Mouse (Mus musculus): ENCODE data around the gene Gm49380.
A peak's percentile ranks its signal among the peaks of the same experiment; 100 is the strongest.
"Not testable (repeated sequence)": the region's sequence is repeated elsewhere in the genome, so short reads cannot be mapped to it uniquely, and the experiment has no call there.

Gm49380 gene

DNA sequence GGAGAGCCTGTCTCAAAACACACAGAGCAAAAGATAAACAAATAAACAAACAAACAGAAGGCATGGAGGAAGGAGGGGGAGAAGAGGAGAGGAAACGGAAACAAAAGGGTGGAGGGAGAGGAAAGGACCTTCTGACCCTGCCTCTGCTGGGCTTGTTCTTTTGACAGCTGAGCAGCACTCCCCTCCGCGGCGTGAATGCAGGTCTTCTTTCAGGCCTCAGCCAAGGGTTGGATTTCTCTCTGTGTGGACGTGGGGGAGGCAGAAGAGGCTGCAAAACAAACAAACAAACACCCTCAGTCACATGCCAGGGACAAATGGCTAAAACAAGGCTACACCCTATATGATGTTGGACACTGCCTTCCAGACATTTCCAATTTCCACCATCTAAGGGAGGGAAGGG is 11.7 kb upstream of the Gm49380 start:
- no peak for DNase-seq

DNA sequence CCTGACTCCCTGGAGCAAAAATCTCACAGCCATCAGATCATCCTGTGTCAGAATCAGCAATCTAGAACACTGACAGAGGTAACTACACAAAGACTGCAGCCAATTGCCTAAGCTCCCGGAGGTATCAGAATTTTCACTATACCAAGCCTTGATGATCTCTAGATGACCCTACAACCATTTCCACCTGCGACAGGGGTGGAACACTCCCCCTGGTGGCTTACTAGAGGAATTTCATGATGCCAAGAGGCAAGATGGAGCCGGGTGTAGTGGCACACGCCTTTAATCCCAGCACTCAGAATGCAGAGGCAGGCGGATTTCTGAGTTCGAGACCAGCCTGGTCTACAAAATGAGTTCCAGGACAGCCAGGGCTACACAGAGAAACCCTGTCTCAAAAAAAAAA is 11.0 kb upstream of the Gm49380 start:
- no peak for DNase-seq

DNA sequence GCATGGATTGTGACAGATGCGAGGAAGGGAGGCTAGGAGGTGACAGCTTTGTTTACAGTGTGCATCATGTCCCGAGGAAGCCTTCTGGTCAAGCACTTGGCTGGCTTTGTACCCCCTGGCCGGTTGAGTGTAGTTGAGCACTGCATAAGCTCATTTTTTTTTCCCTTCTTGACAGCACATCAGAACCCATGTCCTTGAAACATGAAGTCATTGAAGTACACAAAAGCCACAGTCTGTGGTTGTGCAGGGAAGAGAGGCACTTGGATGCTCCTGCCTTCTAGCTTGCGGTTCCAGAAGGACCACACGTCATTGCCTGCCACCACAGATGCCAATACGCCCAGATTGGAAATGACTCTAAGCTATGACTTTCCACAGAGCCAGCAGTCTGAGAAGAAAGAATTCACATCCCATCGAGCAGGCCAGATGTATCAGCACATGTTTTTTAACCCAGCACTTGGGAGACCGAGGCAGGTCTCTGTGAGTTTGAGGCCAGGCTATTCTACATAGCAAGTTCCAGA is 6.7 kb upstream of the Gm49380 start:
- DNase-seq, result no peak

DNA sequence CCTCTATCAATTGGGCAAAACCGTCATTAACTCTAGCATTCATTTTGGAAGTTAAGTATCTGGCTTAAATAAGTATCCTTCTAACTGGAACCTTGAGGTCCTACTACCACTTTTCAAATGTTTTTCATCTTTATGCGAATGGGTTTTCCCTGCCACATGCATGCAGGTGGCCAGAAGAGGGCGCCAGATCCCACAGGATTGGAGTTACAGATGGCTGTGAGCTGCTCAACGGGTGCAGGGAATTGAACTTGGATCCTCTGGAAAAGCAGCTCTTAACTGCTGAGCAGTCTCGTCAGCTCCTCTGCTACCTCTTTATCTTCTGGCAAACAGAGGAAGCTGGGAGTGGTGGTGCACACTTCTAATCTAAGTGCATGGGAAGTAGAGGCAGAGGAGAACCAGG is 5.7 kb upstream of the Gm49380 start:
- DNase-seq, result peak; percentile 39 to 68

DNA sequence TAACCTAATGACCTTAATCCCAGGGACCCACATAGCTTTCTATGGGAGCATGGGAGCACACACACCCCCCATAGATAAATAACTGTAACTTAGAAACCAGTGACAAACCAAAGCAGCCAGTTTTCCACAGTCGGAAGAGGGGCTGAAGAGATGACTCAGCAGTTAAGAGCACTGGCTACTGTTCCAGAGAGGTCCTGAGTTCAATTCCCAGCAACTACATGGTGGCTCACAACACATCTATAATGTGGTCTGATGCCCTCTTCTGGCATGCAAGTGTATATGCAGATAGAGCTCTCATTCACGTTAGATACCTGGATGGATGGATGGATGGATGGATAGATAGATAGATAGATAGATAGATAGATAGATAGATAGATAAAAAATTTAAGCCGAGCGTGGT is 2.9 kb upstream of the Gm49380 start:
- no peak for DNase-seq

DNA sequence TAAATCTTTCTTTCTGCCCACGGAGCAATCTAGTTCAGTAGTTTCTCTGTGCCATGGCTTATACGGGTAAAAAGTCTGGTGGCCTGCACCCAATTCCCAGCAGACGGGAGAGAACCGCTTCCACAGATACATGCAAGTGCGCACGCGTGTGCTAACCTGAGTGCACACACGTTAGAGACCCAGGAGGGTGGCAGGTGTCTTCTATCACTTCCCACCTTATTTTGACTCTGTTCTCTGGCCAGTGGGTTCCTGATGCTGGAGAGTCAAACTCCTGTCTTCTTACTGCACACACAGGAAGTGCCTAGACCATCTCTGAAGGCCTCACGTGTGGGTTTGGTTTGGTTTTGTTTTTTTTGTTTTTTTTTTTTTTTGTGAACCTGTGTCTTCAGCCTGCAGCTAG is 2.3 kb upstream of the Gm49380 start:
- no peak for DNase-seq

DNA sequence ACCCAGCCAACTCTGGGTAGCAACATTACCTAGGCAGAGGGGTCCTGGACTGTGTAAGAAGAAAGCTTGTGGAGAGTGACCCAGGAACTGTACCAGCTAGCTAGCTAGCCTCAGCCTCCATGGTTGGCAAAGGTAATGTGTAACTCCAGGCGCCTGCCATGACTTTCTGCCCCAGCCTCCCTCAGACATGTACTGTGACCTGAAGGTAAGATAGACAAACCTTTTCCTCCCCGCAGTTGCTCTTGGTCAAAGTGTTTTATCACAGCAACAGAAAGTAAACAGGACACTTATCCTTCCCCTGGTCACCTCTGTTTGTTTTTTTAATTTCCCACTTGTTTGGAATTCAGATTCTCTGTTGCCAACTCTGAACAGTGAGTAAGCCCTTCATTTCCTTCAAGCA is 1.2 kb upstream of the Gm49380 start:
- no peak for DNase-seq

DNA sequence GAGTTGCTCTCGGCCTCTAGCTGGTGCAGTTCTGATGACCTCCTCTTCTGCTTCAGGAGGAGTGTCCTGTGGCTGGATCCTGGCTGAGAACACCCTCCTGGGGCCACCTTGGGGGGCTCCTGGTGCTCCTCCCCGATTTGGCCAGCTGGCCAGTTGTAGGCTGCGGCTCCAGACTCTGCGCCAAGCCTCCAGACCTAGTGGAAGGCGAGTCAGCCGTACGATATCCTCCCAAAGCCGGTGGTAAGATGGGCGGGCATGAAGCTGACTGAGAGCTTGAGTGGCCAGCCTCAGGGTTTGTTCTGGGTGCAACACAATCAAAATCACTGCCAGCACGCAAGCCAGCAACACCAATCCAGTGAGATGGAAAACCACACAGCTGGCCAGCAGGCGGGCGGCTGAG is 1.4 kb downstream of the Gm49380 start:
- not testable (repeated sequence) for DNase-seq

DNA sequence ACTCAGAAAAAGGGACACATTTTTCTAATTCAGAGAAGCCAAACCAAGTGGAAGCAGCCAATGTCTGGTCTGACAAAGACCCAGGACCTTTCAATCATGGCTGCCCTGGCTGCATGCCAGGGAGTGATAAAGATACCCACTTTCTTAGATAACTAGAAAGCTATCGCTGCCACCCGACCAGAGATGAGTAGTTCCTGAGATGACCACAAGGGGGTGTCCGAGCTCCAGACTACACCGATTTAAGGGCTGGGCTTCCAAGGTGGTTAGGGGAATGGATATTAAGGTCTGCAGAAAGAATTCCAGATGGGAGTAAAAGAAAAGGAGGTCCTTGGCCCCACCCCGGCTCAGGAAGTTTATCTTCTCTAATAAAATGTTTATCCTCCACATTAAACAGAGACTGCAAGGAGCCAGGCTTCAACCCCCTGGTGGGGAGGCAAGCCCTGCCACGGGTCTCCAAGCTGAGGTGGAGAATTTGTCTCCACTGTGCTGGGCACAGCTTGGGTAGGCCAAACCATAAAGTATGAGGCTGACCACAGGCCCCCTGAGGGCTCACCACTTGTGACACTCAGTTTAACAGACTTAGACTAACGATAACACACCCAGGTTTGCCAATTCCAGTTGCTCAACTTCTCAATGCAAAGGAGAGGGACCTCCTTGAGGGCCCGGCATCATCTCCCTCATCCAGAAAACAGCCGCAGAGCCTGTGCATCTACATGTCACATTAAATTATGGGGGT is 3.8 kb downstream of the Gm49380 start:
- peak; percentile 82 to 89 for DNase-seq

DNA sequence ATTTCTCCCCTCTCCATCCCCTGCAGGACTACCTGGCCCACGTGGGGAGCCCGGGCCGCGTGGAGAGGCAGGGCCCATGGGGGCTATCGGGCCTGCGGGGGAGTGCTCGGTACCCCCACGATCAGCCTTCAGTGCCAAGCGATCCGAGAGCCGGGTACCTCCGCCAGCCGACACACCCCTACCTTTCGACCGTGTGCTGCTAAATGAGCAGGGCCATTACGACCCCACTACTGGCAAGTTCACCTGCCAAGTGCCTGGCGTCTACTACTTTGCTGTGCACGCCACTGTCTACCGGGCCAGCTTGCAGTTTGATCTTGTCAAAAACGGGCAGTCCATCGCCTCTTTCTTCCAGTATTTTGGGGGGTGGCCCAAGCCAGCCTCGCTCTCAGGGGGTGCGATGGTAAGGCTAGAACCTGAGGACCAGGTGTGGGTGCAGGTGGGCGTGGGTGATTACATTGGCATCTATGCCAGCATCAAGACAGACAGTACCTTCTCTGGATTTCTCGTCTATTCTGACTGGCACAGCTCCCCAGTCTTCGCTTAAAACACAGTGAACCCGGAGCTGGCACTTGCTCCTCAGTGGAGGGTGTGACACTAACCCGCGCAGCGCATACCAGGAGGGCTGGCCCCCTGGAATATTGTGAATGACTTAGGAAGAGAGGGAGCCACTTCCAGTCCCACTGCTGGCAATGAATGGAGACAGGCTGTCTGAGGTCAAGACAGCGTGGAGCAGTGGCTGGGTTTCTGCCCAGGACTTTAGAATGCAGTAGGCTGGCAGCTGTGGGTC is 4.8 kb downstream of the Gm49380 start:
- DNase-seq, result no peak

DNA sequence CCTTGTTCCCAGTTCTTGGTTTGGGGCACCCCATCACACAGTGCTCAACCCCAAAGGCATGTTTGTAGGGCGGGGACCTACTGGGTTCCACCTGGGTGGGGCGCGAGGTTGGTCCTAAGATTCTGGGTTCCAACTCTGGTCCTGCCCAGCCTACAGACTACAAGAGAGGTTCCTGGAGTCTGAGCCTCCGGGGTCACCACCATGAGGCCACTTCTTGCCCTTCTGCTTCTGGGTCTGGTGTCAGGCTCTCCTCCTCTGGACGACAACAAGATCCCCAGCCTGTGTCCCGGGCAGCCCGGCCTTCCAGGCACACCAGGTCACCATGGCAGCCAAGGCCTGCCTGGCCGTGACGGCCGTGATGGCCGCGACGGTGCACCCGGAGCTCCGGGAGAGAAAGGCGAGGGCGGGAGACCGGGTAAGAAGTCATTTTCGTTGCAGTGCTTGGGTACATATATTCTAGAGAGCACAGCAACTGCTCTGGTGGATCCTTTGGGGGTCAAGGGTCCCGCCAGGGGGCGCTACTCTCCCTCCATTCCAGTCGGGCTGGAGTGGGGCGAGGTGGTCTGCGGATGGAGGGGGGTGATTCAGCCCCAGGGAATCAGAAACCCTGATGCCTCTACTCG is 5.6 kb downstream of the Gm49380 start:
- peak; percentile 64 to 77 for DNase-seq

DNA sequence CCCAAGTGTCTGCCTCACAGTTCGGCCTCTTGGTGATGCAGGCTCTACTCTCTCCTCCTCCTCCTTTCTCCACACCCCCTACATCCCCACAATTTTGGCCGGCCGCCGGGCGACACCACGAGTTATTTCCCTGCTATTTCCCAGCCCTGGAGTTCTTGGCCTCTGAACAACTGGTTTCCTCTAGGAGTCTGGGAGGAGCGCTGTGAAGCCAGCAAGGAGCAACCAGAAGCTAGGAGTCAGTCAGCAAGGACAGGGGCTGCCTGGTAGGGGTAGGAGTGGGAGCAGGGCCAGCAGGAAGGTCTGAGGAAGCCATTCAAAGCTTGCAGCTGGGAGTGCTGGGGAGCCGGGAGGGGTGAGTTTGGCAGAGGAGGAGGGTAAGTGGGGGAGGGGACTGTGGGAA is 6.2 kb downstream of the Gm49380 start, which contains the start of gene C1qtnf5:
C1qtnf5 (plus strand) TSS at position 136 of the 400 bp plus-strand sequence.
- DNase-seq, result peak in 1 of 2 experiments; percentile 73

DNA sequence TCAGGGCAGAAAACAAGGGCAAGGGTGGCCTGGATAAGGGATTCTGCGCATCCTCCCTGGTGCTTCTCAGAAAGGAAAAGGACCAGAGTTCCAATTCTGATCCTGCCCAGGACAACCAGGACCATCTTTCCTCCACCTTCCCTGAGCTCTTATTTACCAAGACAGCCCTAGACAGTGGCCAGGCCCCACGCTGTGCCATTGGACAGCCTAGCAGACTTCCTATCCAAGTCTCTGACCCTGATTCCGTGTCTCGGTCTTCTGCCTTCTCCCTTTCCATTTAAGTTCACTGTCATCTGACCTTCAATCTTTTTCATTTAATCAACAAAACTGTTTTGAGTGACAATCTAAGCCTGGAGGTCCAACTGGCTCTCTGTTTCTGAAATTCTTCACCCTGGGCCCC is 6.7 kb downstream of the Gm49380 start:
- DNase-seq, result peak; percentile 59 to 73

DNA sequence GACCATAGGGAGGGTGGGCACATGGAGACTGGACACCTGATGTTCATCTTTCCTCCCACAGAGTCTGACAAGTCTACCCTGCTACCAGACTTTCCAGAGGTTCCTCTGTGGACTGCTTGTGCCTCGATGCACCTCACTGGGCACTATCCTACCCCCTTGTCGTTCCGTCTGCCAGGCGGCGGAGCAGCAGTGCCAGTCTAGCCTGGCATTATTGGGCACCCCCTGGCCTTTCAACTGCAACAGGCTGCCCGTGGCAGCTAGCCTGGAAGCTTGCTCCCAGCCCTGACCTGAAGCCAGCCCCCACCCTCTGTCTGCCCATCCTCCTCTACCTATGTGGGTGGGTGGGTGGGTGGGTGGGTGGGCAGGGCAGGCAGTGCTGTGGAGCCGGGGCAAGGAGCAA is 7.1 kb downstream of the Gm49380 start:
- no peak for DNase-seq

DNA sequence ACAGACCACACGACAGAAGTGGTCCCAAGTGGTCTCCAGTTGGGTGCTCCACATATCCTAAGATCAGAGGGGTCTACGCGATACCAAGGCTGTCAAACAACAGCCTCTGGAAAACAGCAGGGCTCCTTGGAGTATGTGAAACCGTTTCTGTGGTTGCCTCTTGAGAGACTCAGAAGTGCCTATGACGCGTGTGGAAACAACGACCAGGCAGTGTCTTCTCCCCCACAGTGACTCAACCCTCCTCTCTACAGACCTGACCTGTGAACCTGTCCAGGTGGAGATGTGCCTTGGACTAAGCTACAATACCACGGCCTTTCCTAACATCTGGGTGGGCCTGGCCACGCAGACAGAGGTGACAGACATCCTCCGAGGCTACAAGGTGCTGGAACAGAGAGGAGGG is 7.5 kb downstream of the Gm49380 start:
- no peak for DNase-seq

DNA sequence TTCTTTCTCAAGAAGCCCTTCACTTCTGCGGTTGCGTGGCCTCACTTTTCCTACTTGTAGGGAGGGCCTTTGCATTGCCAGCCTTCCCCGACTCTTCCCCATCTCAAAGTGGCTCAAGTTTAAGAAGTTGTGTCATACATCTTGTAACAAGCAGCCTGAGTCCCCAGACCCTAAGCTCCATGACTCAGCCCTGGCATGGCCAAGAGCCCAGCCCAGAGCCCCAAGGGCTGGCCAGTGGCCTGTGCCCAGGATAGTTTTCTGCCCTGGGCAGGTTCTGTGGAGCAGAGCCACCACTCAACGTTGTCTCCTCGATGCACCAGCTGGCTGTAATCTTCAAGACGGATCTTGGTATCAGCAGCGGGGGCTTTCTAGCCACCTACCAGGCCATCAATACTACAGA is 8.4 kb downstream of the Gm49380 start:
- no peak for DNase-seq

DNA sequence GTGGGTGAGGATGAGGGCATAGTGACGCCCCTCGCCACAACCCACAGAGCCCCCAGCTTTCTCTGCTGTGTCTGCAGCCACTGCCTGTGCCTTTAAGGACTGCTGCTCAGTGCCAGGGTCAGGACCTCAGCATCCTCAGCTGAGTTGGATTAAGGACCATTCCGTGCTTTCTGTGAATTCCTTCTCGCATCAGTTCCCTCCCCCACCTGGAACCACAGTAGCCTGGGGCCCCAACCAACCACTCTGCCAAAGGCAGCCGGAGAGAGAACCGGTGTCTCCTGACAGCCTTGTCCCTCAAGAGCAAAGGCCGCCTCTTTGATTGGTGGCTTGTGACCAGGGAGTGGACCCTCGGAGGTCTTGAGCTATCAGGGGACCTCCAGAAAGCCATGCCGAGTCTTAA is 11.8 kb downstream of the Gm49380 start, which contains the start of gene Mfrp:
Mfrp (plus strand) TSS at position 240 of the 400 bp plus-strand sequence.
- DNase-seq, result no peak

DNA sequence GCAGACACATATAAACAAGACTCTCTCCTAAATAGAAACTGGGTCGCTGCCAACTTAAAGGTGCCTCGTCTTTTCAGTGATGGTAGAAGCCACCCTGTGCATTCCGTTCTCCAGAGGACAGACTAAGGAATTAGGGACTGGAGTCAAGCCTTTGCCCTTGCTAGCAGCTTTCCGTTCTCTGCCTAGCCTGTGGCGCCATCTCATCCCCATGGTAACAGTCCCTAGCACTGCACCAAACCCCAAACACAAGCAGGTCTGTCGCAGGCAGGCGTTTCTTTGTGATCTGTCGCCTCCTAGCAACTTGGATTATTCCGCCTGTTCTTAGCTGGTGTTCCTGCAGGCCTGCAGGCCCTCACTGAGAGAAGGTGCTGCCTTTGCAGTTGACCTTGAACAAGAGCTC is 16.8 kb downstream of the Gm49380 start:
- peak in 1 of 2 experiments; percentile 33 for DNase-seq

DNA sequence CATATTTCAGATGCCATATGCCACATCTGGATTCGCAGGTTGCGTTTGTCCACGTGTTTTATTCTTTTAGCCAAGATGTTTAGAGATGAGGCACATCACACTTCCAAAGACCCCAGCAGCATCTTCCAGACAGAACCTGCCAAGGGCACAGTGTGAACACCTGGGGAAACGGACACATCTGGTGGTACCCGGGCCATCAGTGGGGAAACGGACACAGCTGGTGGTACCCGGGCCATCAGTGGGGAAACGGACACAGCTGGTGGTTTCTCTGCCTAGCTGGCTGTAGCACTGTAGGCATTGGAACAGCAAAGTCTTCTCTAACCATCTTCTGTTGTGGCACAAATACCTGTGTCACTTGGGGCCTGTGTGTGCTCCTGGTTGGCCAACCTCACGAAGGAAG is 17.5 kb downstream of the Gm49380 start:
- DNase-seq, result no peak

DNA sequence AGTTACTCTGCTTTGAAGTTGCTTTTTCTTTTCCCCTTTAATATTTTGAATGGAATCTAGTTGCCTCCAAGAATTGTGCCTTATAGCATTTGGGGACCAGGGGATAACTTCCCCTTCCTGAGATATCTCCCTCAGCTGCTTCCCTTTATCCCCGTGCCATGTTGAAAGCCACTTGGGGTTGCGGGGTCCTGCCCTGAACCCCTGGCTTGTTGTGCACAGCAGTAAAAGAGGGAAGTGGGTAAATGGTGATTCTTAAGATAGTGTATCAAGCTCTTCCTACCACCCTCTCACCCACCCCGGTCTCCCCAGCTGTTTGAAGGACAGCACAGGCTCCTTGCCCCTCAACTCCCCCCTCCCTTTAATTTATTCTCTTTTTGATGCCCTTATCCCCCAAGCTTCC is 18.6 kb downstream of the Gm49380 start:
- DNase-seq, result no peak

DNA sequence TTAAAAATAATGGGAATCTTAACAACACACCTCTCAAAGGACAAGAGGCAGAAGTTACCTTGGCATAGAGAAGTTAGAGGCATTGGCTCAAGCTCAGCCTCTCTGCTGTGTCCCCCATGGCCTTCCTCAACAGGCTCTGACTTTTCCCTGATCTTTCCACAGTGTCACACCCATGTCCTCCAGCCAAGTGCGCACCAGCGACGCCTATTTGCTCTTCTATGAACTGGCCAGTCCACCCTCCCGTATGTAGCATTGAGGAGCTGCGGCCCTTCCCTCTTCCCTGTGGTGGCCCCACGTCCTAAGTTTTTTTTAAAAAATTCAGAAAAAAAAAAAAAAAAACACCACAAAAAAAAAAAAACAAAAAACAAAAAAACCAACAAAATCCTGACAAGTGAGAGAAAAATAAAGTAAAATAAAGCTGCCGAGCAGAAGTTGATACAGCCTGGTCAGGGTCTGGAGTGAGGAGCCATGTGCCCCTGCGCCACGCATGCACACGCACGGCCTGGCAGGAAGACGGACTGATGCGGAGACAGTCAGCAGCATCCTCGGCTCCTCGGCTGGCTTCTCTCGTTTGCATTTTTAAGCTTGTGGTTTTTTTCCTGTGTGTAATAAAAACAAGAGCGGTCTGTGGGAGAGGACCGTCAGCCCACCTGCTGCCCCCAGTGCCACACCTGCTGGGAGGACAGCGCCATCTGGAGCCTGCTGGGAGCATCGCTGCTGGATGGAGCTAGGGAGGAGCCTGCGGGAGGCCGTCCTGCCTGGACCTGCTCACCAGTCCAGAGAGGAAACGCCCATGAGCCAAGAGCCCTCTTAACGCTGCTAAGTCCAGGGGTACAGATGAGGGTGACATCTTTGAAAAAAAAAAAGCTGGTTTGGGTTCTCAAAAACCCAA is 19.4 kb downstream of the Gm49380 start:
- peak; percentile 88 to 92 for DNase-seq

DNA sequence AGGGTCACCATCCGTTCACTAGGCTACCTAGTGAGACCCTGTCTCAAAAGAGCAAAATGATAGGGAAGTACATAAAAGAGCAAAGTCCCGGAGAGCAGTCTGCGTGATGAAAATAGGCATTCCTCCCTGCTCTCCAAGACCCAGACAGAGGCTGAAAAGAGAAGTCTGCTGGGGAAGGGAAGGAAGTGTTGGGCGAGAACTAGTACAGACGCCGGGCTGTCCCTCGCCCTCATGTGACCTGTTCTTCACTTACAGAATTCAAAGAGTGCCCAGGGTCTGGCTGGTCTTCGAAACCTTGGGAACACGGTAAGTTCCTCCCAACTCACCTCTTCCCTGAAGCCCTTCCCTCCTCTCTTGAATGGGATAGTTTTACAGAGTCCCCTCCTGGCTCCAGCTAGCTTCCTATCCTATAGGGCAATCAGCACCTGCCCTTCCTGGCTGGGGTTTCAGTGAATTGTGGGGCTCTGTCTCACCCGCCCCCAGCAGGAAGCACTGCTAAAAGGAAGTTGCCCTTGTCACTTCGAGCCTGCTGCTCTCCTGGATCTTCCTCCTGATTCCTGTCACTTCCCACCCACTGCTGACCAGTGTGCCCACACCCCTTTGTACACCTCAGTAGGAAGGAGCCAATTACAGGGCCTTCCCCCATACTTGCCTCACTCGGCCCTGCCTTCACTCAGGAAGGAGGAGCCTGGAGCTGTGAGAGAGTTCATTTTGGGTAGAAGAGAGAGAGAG is 24.3 kb downstream of the Gm49380 start:
- peak in 1 of 2 experiments; percentile 11 for DNase-seq
